Mouse (Mus musculus) inflammation-experienced regulatory T-cells, adult 6 months (primary cell): Measurements from ENCODE around the gene Sugp1. TPM values are rescaled to one million over a fixed set of nuclear protein-coding genes. Genes with fewer than 3 reads are reported as not detected.
A peak's percentile ranks its signal among the peaks of the same experiment; 100 is the strongest.
"Not testable (repeated sequence)": the region's sequence is repeated elsewhere in the genome, so short reads cannot be mapped to it uniquely, and the experiment has no call there.

Source experiments
- ATAC-seq: one replicate; pipeline ENCODE4 v1.8.0; 2017
- polyA plus RNA-seq, 3 experiments: library from polyadenylated mRNA; unstranded; fragments of 100-300 nt; shearing (Covaris generic); gene quantifications; one replicate each; pipeline ENCODE4 v1.2.1; 2017

The Sugp1 gene
- 10 to 100 TPM; 38.0 to 52.9 (median 52.6) TPM for polyA plus RNA-seq

- ATAC-seq: peak; percentile 95
These were observed at the start of gene Sugp1, which contains the start of gene Mau2 for GRCm38 (mm10) chr8:70042583-70043455. Sugp1 (plus strand) TSS chr8:70042813. Mau2 (minus strand) TSS chr8:70042734.

GRCm38 (mm10) chr8:69995422-69995775 is 47.2 kb upstream of the Sugp1 start:
- ATAC-seq: no peak

DNA sequence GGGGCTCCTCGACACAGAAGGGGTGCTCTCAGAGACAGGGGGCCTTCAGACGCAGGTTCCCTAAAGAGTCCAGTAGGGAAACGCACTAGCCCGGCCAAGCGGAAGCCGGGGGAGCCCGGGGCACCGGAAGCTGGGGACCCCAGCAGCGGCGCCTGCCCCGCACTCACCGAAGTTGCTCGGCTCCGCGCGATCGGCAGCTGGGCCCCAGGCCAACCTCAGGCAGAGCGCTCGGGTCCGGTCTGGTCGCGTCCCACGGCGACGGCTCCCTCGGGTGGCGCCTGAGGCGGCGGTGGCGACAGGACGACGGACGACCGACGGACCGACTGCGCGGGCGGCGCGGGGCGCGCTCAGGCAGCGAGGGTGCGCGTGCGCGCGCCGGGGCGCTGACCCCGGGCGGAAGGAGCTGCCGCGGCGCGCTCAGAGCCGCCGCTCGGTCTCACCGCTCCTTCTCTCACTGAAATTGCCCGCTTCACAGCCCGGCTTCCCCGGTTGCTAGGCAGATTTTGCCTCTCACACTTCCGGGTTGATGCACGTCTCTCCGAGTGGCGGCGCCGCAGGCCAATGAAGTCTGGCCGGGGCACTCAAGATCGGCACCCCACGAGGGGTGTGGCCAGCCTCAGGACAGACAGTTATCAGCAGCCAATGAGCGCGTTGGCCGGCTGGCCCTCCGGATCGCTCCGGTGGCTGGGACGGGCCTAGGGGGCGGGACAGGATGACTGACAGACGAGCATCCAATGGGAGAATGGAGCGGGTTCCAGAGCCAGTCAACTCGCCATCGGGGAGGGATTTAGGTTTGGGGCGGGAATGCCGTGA is 46.6 kb upstream of the Sugp1 start, which contains the start of gene Gatad2a:
Gene Gatad2a (minus strand): TSS at position 609 of the 813 bp plus-strand sequence.
- peak; percentile 90 for ATAC-seq

DNA sequence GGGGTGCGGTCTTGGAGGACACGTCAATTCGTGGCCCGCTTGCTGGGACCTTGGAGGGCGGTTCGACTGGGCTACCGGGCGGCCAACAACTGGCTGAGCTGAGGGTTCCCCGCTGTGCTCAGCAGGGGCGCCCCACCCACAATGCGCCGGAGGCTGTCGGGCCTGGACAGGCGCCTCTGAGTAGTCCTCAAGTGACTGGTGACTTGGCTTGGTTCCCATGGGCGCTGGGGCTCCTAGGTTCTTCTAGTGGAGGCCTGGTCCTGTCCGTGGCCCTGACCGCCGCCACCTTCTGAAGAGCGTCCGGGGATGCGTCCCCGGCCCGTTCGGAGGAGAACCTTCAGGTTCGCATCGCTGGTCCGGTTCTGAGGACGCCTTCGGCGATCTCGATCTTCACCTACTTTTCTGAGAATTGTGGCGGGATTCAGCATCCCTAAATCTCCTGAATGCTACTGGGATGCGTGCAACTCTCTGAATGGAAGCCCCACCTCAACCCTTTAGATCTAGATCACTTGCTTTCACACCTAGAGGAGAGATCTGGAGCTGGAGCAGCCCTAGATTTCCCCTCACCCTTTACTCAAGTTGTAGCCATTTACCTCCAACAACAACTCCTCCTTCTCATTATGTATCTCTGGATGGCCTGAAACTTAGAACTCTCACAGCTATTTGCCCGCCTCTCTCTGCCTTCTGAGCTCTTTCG is 45.9 kb upstream of the Sugp1 start:
- no peak for ATAC-seq

GRCm38 (mm10) chr8:69998706-69999105 is 43.9 kb upstream of the Sugp1 start:
- no peak for ATAC-seq

DNA sequence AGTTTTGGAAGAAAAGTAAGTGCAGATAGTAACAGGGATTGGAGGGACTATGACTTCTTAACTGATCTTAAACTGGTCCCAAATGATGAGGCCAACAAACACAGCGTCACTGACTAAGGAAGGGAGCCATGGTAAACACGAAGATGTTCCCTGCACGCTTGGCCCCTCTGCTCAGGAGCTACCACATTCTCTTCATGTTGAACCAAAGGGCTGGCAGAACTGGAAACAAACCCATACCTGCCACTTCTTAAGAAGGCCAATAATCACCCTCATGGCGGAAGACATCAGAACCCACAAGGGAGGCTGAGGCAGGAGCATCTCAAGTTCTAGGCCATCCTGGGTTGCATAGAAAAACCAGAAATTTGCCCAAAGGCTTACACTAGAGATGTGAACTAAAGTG is 43.4 kb upstream of the Sugp1 start:
- ATAC-seq: no peak

GRCm38 (mm10) chr8:70000226-70000625 is 42.4 kb upstream of the Sugp1 start:
- no peak for ATAC-seq

DNA sequence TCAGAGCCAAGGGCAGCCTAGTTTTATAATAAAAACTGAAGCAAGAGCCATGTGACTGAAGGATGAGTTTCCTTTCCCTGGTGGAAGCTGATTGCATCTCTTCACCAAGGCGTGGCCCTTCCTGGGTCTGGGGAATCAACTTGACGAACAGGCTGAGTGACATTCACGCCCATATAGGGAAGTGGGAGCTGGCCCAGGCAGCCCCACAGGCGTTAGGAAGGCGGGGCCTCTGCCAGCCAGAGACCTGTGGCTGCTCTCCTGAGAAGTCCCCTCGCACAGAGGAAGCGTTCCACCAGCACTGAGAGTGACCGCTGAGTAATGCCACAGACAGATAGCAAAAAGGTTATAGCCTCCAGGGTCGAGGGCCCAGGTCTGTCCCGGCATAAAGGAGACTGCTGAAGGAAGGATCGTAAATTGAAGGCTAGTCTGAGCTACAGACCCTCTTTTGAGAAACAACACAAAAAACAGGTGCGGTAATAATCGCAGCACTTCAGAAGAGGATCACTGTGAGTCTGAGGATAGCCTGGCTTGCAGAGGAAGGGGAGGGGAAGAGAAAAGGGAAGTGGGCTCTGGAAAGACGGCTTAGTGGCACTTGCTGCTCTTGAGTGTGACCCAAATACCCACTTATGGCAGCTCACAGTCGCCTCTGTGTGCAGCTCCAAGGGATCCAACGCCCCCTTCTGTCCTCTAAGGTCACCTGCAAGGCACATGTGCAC is 41.3 kb upstream of the Sugp1 start:
- ATAC-seq: peak; percentile 61

GRCm38 (mm10) chr8:70001892-70002191 is 40.8 kb upstream of the Sugp1 start:
- not testable (repeated sequence) for ATAC-seq

- peak; percentile 70 for ATAC-seq
These were observed 39.4 kb upstream of the Sugp1 start for GRCm38 (mm10) chr8:70003204-70003657.

GRCm38 (mm10) chr8:70004345-70004744 is 38.3 kb upstream of the Sugp1 start:
- no peak for ATAC-seq

GRCm38 (mm10) chr8:70005178-70005577 is 37.4 kb upstream of the Sugp1 start:
- ATAC-seq: no peak

DNA sequence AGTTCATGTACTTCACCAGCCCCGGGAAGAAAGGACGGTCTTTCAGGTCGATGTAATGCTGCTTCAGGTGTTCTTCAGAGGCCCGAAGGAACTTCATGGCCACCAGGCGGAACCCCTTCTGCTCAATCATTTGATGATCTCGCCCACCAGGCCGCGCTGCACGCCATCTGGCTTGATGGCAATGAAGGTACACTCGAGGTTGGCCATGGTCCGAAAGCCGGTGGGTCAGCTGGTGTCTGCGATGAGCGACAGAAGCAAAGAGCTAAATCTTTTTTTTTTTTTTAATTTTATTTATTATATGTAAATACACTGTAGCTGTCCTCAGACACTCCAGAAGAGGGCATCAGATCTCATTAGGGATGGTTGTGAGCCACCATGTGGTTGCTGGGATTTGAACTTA is 31.8 kb upstream of the Sugp1 start:
- ATAC-seq: not testable (repeated sequence)

GRCm38 (mm10) chr8:70012350-70012749 is 30.3 kb upstream of the Sugp1 start:
- ATAC-seq: no peak

DNA sequence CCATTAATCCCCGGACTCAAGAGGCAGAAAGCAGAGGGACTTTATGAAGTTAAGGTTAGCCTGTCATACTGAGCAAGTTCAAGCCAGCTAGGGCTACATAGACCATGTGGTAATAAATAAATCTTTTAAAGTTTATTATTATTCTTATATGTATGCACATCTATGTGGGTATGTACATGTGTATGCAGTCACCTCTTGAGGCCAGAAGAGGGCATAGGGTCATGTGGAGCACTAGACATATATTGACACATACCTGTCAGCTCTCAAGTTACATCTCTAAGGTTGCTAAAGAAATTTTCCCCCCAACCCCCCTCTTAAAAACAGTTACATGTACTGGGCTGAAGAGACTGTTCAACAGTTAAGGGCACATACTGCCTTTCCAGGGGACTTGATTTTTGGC is 29.9 kb upstream of the Sugp1 start:
- ATAC-seq: peak; percentile 21

- ATAC-seq: no peak
These were observed 27.6 kb upstream of the Sugp1 start for GRCm38 (mm10) chr8:70015017-70015416.

- no peak for ATAC-seq
These were observed 19.0 kb upstream of the Sugp1 start for GRCm38 (mm10) chr8:70023596-70023995.

- ATAC-seq: no peak
These were observed 16.5 kb upstream of the Sugp1 start for GRCm38 (mm10) chr8:70026151-70026550.

DNA sequence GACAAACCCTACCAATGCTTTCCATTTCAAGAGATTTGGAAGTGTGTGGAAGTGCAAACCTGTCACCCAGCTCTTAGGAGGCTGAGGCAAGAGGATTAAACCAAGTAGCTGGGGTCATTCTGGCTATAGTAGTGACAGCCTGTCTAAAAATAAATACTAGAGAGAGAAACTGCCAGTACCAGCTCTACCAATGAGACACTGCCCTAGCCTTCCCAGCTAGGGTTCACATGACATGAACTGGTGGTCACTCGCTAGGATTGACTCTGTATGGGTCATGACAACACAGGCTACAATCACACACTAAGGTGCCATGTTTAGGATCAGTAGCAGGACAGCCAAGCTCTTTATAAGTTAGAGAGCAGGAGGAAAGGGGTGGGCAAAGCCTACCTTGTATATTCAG is 12.4 kb upstream of the Sugp1 start:
- ATAC-seq: no peak

GRCm38 (mm10) chr8:70037994-70038393 is 4.6 kb upstream of the Sugp1 start:
- ATAC-seq: no peak

DNA sequence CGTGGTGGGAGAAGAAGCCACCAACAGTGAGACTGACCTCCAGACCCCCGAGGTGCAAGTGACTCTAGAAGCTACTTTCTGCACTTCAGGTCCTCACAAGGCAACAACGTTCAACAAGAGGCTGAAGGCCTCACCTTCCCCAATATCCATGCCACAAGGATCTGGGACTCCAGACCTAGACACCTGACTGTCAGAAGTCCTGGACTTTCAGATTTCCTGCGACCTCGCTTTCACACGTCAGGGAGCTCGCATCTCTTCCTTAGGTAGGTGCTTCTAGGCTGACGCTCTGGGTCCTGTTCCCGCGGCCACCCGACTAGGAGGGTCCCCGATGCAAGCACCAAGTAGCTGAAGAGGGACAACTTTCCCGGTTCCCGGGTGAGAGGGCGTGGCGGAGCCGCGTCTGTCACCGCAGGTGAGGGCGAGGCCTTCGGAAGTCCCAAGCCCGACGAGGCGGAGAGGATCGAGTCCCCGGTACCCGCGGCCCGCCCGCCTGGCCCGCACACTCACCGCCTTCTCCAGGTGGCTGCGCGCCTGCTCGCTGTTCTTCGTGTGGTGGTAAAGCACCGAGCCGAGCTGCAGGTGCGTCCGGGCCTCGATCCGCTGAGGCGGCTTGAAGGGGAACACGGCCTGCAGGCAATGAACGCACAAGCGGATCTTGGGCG is 597 bp upstream of the Sugp1 start:
- peak; percentile 6 for ATAC-seq

GRCm38 (mm10) chr8:70043996-70044395 is 1.4 kb downstream of the Sugp1 start:
- ATAC-seq: no peak
